In genomic region chr3:83053758-83054157, GRCm38 (mm10) we compare ENCODE assay signal across 10 mouse cellular contexts. TPM values are rescaled to one million over a fixed set of nuclear protein-coding genes. Genes with fewer than 3 reads are reported as not detected.
DNase-seq lines count a peak whose midpoint lies in the region; ATAC-seq and TF ChIP-seq lines count a peak whose summit lies in the region.
"Had no signal": no experiment of that assay in that cellular context is flagged by ENCODE, and none has a peak within 500 bp of the region (broad histone marks: within the 10 kb centered on the region; RNA-seq: fewer than 3 reads in every experiment).

No protein-coding gene starts in this region.

- peaks cover 6% of the 10 kb centered on the region for H3K4me1 ChIP-seq in midbrain, postnatal 0 days (ENCODE audit: insufficient read depth, low read length)
- H3K4me1 ChIP-seq in midbrain, embryonic 13.5 days (replicated peaks) = peaks cover 11% of the 10 kb centered on the region
- peaks cover 5% of the 10 kb centered on the region; the same call in 1 of the 2 replicates for H3K4me1 ChIP-seq in kidney, postnatal 0 days (replicated peaks; ENCODE audit: insufficient read depth, low read length)
- peaks cover 9% of the 10 kb centered on the region for H3K4me1 ChIP-seq in liver, postnatal 0 days (ENCODE audit: insufficient read depth)

- 38% methylated on average over 10 of the region's 10 CpGs for WGBS in midbrain, postnatal 0 days
- WGBS in midbrain, embryonic 13.5 days = 42% methylated on average over 10 of the region's 10 CpGs
- WGBS in kidney, postnatal 0 days = 31% methylated on average over 10 of the region's 10 CpGs
- 27% methylated on average over 10 of the region's 10 CpGs for WGBS in liver, postnatal 0 days (ENCODE audit: insufficient replicate concordance)

- no peak overlapping the region for H3K4me2 ChIP-seq in midbrain, postnatal 0 days (ENCODE audit: low read depth, low read length, poor library complexity, severe bottlenecking)
- no peak overlapping the region for H3K4me2 ChIP-seq in midbrain, embryonic 13.5 days (replicated peaks)
- no peak overlapping the region for H3K4me2 ChIP-seq in kidney, postnatal 0 days (ENCODE audit: low read length)
- peak overlapping the region; percentile 22; the same call in 1 of the 2 replicates for H3K4me2 ChIP-seq in liver, postnatal 0 days (ENCODE audit: low read depth, low read length)

- TF ChIP-seq CTCF in midbrain, postnatal 0 days (IDR thresholded peaks at IDR 0.05) = peak; percentile 85
- peak; percentile 84 for TF ChIP-seq CTCF in kidney, postnatal 0 days (IDR thresholded peaks at IDR 0.05; ENCODE audit: low read depth)
- peak; percentile 72 for TF ChIP-seq CTCF in liver, postnatal 0 days (IDR thresholded peaks at IDR 0.05; ENCODE audit: low read depth)

- TF ChIP-seq EP300 in liver, postnatal 0 days (IDR thresholded peaks at IDR 0.05; ENCODE audit: low read depth) = peak; percentile 18; the same call in 1 of the 2 replicates

- H3K36me3 ChIP-seq in midbrain, postnatal 0 days (ENCODE audit: insufficient read depth, low read length) = 0 out of 2 replicates have a peak, but pooled peaks cover 4% of the 10 kb centered on the region
- peaks cover 18% of the 10 kb centered on the region for H3K36me3 ChIP-seq in midbrain, embryonic 13.5 days
- peaks cover 3% of the 10 kb centered on the region for H3K36me3 ChIP-seq in kidney, postnatal 0 days (ENCODE audit: insufficient read depth, low read length)
- H3K36me3 ChIP-seq in liver, postnatal 0 days (replicated peaks; ENCODE audit: insufficient read depth, low read length) = peaks cover 16% of the 10 kb centered on the region

- no peaks in the 10 kb centered on the region for H3K27me3 ChIP-seq in midbrain, postnatal 0 days (ENCODE audit: insufficient read depth, low read length)
- H3K27me3 ChIP-seq in midbrain, embryonic 13.5 days = no peaks in the 10 kb centered on the region
- no peaks in the 10 kb centered on the region for H3K27me3 ChIP-seq in kidney, postnatal 0 days (ENCODE audit: insufficient read depth, low read length)
- no peaks in the 10 kb centered on the region for H3K27me3 ChIP-seq in liver, postnatal 0 days (ENCODE audit: insufficient read depth, low read length)
- H3K27me3 ChIP-seq: hindbrain, embryonic 15.5 days had no signal

- H3K9ac ChIP-seq in midbrain, postnatal 0 days (replicated peaks; ENCODE audit: low read length, poor library complexity, severe bottlenecking) = no peak overlapping the region
- H3K9ac ChIP-seq in midbrain, embryonic 13.5 days (replicated peaks) = no peak overlapping the region
- no peak overlapping the region for H3K9ac ChIP-seq in kidney, postnatal 0 days (ENCODE audit: low read depth, low read length)
- H3K9ac ChIP-seq in liver, postnatal 0 days (replicated peaks) = no peak overlapping the region
- H3K9ac ChIP-seq: hindbrain, embryonic 15.5 days had no signal

- no peak overlapping the region for H3K4me3 ChIP-seq in midbrain, postnatal 0 days (ENCODE audit: low read depth, low read length)
- no peak overlapping the region for H3K4me3 ChIP-seq in midbrain, embryonic 13.5 days (replicated peaks)
- no peak overlapping the region for H3K4me3 ChIP-seq in kidney, postnatal 0 days (replicated peaks; ENCODE audit: low read depth, low read length)
- no peak overlapping the region for H3K4me3 ChIP-seq in liver, postnatal 0 days (ENCODE audit: low read depth, low read length)
- H3K4me3 ChIP-seq: hindbrain, embryonic 15.5 days had no signal

- no peaks in the 10 kb centered on the region for H3K9me3 ChIP-seq in midbrain, postnatal 0 days (ENCODE audit: low read length)
- no peaks in the 10 kb centered on the region for H3K9me3 ChIP-seq in midbrain, embryonic 13.5 days
- no peaks in the 10 kb centered on the region for H3K9me3 ChIP-seq in kidney, postnatal 0 days (replicated peaks; ENCODE audit: low read length)
- H3K9me3 ChIP-seq in liver, postnatal 0 days (ENCODE audit: low read length) = no peaks in the 10 kb centered on the region
- H3K9me3 ChIP-seq: hindbrain, embryonic 15.5 days had no signal

- no peak for ATAC-seq in CD4-positive, CD25-positive, alpha-beta regulatory T cell, adult 4 months
- ATAC-seq in midbrain, postnatal 0 days (ENCODE audit: low FRiP score) = no peak
- ATAC-seq in midbrain, embryonic 13.5 days = no peak
- ATAC-seq in common myeloid progenitor, adult 5-6 weeks (replicated peaks; ENCODE audit: low read depth, poor library complexity, severe bottlenecking) = peak; percentile 34; the same call in 1 of the 2 replicates
- no peak for ATAC-seq in kidney, postnatal 0 days (replicated peaks; ENCODE audit: low FRiP score, low read depth)
- ATAC-seq in liver, postnatal 0 days = no peak

- H3K27ac ChIP-seq in midbrain, postnatal 0 days (ENCODE audit: low read depth, low read length) = no peak overlapping the region
- no peak overlapping the region for H3K27ac ChIP-seq in midbrain, embryonic 13.5 days
- no peak overlapping the region for H3K27ac ChIP-seq in kidney, postnatal 0 days
- H3K27ac ChIP-seq in liver, postnatal 0 days (ENCODE audit: low read depth) = peak overlapping the region; percentile 86
- H3K27ac ChIP-seq: hindbrain, embryonic 15.5 days had no signal

- peak; percentile 69 for DNase-seq in CD4-positive, CD25-positive, alpha-beta regulatory T cell, adult 2 months (ENCODE audit: low read depth, low spot score)
- DNase-seq in midbrain, postnatal 0 days (ENCODE audit: low spot score) = peak; percentile 70
- peak; percentile 76 for DNase-seq in kidney, postnatal 0 days (ENCODE audit: low spot score)
- DNase-seq in liver, postnatal 0 days = peak; percentile 39
- no peak for DNase-seq in spleen, postnatal 4 days (ENCODE audit: low spot score in 2 of 2)

RNA-seq across cellular contexts. Expression of gene Plrg1, which starts 1.6 kb away (rescaled TPM):
- polyA plus RNA-seq in CD4-positive, CD25-positive, alpha-beta regulatory T cell, adult 4 months (2017; shearing (Covaris generic)) = 10 to 100 TPM; 61.2 to 64.4 TPM
- 65.7 and 78.7 TPM in 2 replicates for total RNA-seq in midbrain, postnatal 0 days (2014; rRNA removed)
- polyA plus RNA-seq in midbrain, postnatal 0 days (2015; fragmentation: Nextera tagmentation; extraction: Ambion mirVana) = 76.9 and 78.0 TPM in 2 replicates
- polyA plus RNA-seq in midbrain, embryonic 13.5 days (2015; fragmentation: Nextera tagmentation; extraction: Ambion mirVana) = 115 and 119 TPM in 2 replicates
- 60.1 and 79.2 TPM in 2 replicates for total RNA-seq in common myeloid progenitor, adult 5-6 weeks (2017)
- polyA plus RNA-seq in kidney, postnatal 0 days (2015; fragmentation: Nextera tagmentation; extraction: Ambion mirVana) = 70.4 and 76.8 TPM in 2 replicates
- 29.6 and 29.9 TPM in 2 replicates for polyA plus RNA-seq in liver, postnatal 0 days (2015; fragmentation: Nextera tagmentation; extraction: Ambion mirVana)

RNA-seq across cellular contexts. Expression of gene Fgb, which starts 4.1 kb away (rescaled TPM):
- not detected for polyA plus RNA-seq in CD4-positive, CD25-positive, alpha-beta regulatory T cell, adult 4 months (2017; shearing (Covaris generic))
- not detected in 2 replicates for total RNA-seq in midbrain, postnatal 0 days (2014; rRNA removed)
- polyA plus RNA-seq in midbrain, postnatal 0 days (2015; fragmentation: Nextera tagmentation; extraction: Ambion mirVana) = not detected in 2 replicates
- polyA plus RNA-seq in midbrain, embryonic 13.5 days (2015; fragmentation: Nextera tagmentation; extraction: Ambion mirVana) = 0.11 TPM in 1 of 2 replicates, not detected in the other
- total RNA-seq in common myeloid progenitor, adult 5-6 weeks (2017) = not detected in 2 replicates
- polyA plus RNA-seq in kidney, postnatal 0 days (2015; fragmentation: Nextera tagmentation; extraction: Ambion mirVana) = 2.4 and 3.3 TPM in 2 replicates
- 2,723 and 3,190 TPM in 2 replicates for polyA plus RNA-seq in liver, postnatal 0 days (2015; fragmentation: Nextera tagmentation; extraction: Ambion mirVana)
- polyA plus RNA-seq: C2C12 had no signal

RNA-seq across cellular contexts. Expression of gene Fga, which starts 27.9 kb away (rescaled TPM):
- polyA plus RNA-seq in CD4-positive, CD25-positive, alpha-beta regulatory T cell, adult 4 months (2017; shearing (Covaris generic)) = not detected
- not detected in 2 replicates for total RNA-seq in midbrain, postnatal 0 days (2014; rRNA removed)
- polyA plus RNA-seq in midbrain, postnatal 0 days (2015; fragmentation: Nextera tagmentation; extraction: Ambion mirVana) = not detected in 2 replicates
- polyA plus RNA-seq in midbrain, embryonic 13.5 days (2015; fragmentation: Nextera tagmentation; extraction: Ambion mirVana) = 0.09 TPM in 1 of 2 replicates, not detected in the other
- not detected in 2 replicates for total RNA-seq in common myeloid progenitor, adult 5-6 weeks (2017)
- polyA plus RNA-seq in kidney, postnatal 0 days (2015; fragmentation: Nextera tagmentation; extraction: Ambion mirVana) = 5.1 and 5.5 TPM in 2 replicates
- polyA plus RNA-seq in liver, postnatal 0 days (2015; fragmentation: Nextera tagmentation; extraction: Ambion mirVana) = 4,366 and 4,944 TPM in 2 replicates
- polyA plus RNA-seq: C2C12 had no signal

RNA-seq across cellular contexts. Expression of gene Fgg, which starts 46.2 kb away (rescaled TPM):
- not detected for polyA plus RNA-seq in CD4-positive, CD25-positive, alpha-beta regulatory T cell, adult 4 months (2017; shearing (Covaris generic))
- total RNA-seq in midbrain, postnatal 0 days (2014; rRNA removed) = not detected in 2 replicates
- 0.09 TPM in 1 of 2 replicates, not detected in the other for polyA plus RNA-seq in midbrain, postnatal 0 days (2015; fragmentation: Nextera tagmentation; extraction: Ambion mirVana)
- polyA plus RNA-seq in midbrain, embryonic 13.5 days (2015; fragmentation: Nextera tagmentation; extraction: Ambion mirVana) = 0.71 TPM in 1 of 2 replicates, not detected in the other
- total RNA-seq in common myeloid progenitor, adult 5-6 weeks (2017) = not detected in 2 replicates
- 1.2 and 2.3 TPM in 2 replicates for polyA plus RNA-seq in kidney, postnatal 0 days (2015; fragmentation: Nextera tagmentation; extraction: Ambion mirVana)
- polyA plus RNA-seq in liver, postnatal 0 days (2015; fragmentation: Nextera tagmentation; extraction: Ambion mirVana) = 4,762 and 5,621 TPM in 2 replicates
- polyA plus RNA-seq: C2C12 had no signal

Comparison
In these comparisons a context has a peak if more than half of its experiments do, and no peak if none do; other contexts are left out.
1. DNase-seq: peak in CD4-positive, CD25-positive, alpha-beta regulatory T cell, adult 2 months (single experiment), midbrain, postnatal 0 days (single experiment), kidney, postnatal 0 days (single experiment) and liver, postnatal 0 days (single experiment); none in spleen, postnatal 4 days (0 of 2).
2. RNA of gene Fgb, which starts 4.1 kb away (polyA plus RNA-seq): 2,723 to 3,190 TPM in liver, postnatal 0 days; 2.4 to 3.3 TPM in kidney, postnatal 0 days, 0.11 TPM in midbrain, embryonic 13.5 days, not detected in midbrain, postnatal 0 days and not detected in CD4-positive, CD25-positive, alpha-beta regulatory T cell, adult 4 months; every median in the first group is over 100 times any median in the second.
3. RNA of gene Fga, which starts 27.9 kb away (polyA plus RNA-seq): 4,366 to 4,944 TPM in liver, postnatal 0 days; 5.1 to 5.5 TPM in kidney, postnatal 0 days, 0.09 TPM in midbrain, embryonic 13.5 days, not detected in CD4-positive, CD25-positive, alpha-beta regulatory T cell, adult 4 months and not detected in midbrain, postnatal 0 days; every median in the first group is over 100 times any median in the second.
4. Peak in every context shown above with its lines, with median percentiles within 50 percentile points of each other: CTCF ChIP-seq.